Mouse (Mus musculus): ENCODE results near the gene 5530401A14Rik. TPM values are rescaled to one million over a fixed set of nuclear protein-coding genes. Genes with fewer than 3 reads are reported as not detected.

5530401A14Rik gene
- total RNA-seq, 2 experiments from 2014 or later = 0.29 TPM; not detected in 1

DNA sequence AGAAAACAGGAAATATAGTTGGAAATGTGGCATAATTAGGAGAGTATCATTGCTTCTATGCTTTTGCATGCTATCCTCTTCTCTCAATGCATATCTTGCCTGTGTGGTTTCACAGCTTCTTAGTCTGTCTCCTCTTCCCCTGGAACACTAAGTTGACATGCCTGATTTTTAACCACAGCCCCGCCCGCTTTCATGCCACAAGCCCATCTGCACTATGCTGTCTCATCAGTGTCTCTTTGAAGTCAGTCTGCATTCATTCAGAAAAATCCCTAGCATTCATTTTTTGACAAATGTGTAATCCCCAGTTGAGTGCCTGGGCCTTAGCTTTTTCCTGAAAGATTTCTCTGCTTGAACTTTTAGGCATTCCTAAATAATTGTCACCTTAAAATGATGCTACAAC, 62.6 kb downstream of the 5530401A14Rik start:
- no peak for DNase-seq (ENCODE audit: low spot score in 2 of 2)
- intact Hi-C loops (cut with DNase I) = no loop called here

DNA sequence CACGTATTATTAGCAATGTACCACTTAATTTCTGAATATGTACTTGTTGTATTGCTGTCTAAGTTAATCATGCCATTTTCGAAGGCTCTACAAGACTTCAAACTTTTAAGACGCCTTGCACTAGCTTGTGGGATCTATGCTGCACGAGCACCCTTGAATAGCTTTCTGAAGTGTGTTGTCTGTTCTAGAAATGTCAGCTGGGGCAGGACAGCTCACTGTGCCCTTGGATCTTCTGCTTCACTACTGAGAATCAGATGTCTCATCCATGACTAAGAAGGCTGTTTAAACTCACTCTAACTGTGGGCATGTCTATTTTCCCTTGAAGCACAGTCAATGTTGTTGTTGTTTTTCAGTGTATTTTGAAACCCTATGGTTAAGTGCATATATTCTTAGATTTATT, 63.2 kb downstream of the 5530401A14Rik start:
- no peak for DNase-seq (ENCODE audit: low spot score in 2 of 2)
- intact Hi-C loops (cut with DNase I) = no loop called here

DNA sequence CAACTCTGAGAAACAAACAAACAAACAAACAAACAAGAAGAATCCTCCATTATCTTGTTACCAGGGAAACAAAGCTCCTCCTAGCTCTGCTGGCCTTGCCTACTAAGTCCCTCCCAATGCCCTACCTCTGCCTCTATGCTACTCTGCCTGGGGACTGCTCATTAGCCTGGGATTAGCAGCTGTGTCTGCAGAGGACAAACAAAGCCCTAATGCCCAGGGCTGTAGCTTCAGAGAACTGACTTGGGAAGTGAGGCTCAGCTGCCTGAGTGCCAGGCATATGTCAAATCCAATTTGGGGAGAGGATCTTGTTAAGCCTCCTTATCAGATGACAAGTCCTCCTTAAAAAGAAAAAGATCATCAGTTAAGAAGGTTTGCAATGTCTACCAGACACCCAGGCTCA, 65.9 kb downstream of the 5530401A14Rik start:
- intact Hi-C loops (cut with DNase I) = no loop called here
- DNase-seq (ENCODE audit: low spot score in 2 of 2) = no peak

DNA sequence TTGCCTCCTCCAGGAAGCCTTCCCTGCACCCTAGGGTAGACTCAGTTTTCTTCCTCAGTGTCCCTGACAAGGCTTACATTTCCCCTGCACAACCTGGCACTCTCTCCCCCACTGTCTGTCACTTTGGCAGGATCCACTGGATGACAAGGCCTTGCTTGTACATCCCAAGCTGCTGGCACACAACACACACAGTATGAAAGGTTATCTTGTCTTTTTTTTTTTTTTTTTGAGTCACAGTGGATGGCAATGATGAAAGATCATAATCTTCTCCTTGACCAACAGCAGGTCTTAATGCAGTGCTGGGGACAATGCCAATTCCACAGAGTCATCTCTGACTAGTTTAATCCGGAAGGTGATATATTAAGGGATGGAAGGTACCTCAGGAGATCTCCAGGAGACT, 77.0 kb downstream of the 5530401A14Rik start:
- intact Hi-C loops (cut with DNase I) = no loop called here
- no peak for DNase-seq (ENCODE audit: low spot score in 2 of 2)

DNA sequence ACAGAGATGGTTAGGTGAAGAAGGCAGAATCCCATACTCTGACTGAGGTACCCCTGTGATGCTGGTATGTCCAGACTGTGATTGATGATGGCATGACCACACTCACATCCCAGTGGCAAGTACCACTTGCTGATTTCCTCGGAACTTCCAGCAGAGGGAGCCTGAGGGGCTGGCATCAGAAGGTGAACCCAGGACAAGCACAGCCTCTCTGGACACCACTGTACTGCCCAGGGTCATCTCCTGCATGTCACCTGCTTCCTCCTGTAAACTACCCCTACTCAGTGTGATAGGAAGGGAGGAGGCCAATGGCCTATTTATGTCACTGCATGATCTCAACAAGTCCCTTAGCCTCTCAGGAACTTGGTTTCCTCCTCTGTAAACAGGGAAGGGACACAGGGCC, 80.5 kb downstream of the 5530401A14Rik start:
- intact Hi-C loops (cut with DNase I) = no loop called here
- DNase-seq (ENCODE audit: low spot score in 2 of 2) = peak; percentile 32 to 39

DNA sequence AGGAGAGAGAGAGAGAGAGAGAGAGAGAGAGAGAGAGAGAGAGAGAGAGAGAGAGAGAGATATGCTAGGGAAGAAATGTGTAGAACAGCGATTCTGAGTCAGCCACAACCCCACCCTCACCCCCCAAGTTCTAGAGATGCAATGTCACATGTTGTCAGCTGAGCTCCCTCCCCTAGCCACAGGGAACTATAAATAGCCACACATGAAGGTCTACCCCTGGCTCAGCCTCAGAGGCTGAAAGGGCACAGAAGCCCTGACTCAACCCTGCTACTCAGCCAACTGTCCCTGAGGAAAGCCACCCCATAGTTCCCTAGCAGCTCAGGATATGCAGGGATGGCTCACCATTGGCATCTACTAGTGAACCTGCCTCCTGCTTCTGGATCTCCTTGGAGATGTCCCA, 81.7 kb downstream of the 5530401A14Rik start:
- intact Hi-C loops (cut with DNase I) = no loop called here
- DNase-seq (ENCODE audit: low spot score in 2 of 2) = no peak

Other genes starting within 250 kb of the 5530401A14Rik start
- 10 to 100 TPM; 94.7 to 97.6 TPM for gene Asic2, start 107.8 kb downstream of the 5530401A14Rik start, total RNA-seq (2021)
- gene Ccl2, start 174.9 kb downstream of the 5530401A14Rik start, total RNA-seq (2021) = not detected
- not detected for gene Gm17268, start 177.9 kb downstream of the 5530401A14Rik start, total RNA-seq (2021)
- under 1 TPM in 1 of 2 experiments, not detected in 1; 0.59 TPM for gene Ccl7, start 185.0 kb downstream of the 5530401A14Rik start, total RNA-seq (2021)
- under 1 TPM; 0.42 to 0.55 TPM for gene Ccl11, start 197.2 kb downstream of the 5530401A14Rik start, total RNA-seq (2021)
- gene Ccl12, start 241.2 kb downstream of the 5530401A14Rik start, total RNA-seq (2021) = under 1 TPM in 1 of 2 experiments, not detected in 1; 0.75 TPM